Mouse (Mus musculus) forebrain, embryonic 15.5 days (tissue): ENCODE measurements at regions not wholly inside any gene's neighbourhood (a gene's known extent, or its start where the extent isn't known, plus 50 kb on each side); places are given as distances from the start of the nearest gene placed in this dataset.
A peak's percentile ranks its signal among the peaks of the same experiment; 100 is the strongest.

Source experiments
- ATAC-seq: fragments of 200-750 bp; cut with Nextera tagmentation; replicated peaks from 2 replicates; pipeline ENCODE4 v1.8.0; 2017; ENCODE audit warnings: mild to moderate bottlenecking, moderate TSS enrichment, moderate library complexity
- H3K27ac ChIP-seq: fragments of 300-500 bp; sonication (generic); replicated peaks from 2 replicates; pipeline ENCODE4 v1.5.1; 2015; ENCODE audit warnings: mild to moderate bottlenecking, inconsistent platforms
- H3K27me3 ChIP-seq: fragments of 300-500 bp; sonication (generic); 2 replicates; pipeline ENCODE4 v1.6.1; 2015; ENCODE audit warnings: inconsistent platforms
- H3K36me3 ChIP-seq: fragments of 300-500 bp; sonication (generic); 2 replicates; pipeline ENCODE4 v1.6.1; 2015; ENCODE audit warnings: mild to moderate bottlenecking, inconsistent platforms
- H3K4me1 ChIP-seq: fragments of 300-500 bp; sonication (generic); 2 replicates; pipeline ENCODE4 v1.6.1; 2015; ENCODE audit warnings: inconsistent platforms
- H3K4me2 ChIP-seq: fragments of 300-500 bp; sonication (generic); replicated peaks from 2 replicates; pipeline ENCODE4 v1.6.1; 2015; ENCODE audit warnings: mild to moderate bottlenecking, inconsistent platforms
- H3K4me3 ChIP-seq: fragments of 300-500 bp; sonication (generic); 2 replicates; pipeline ENCODE4 v1.5.1; 2015; ENCODE audit warnings: mild to moderate bottlenecking, inconsistent platforms
- H3K9ac ChIP-seq: fragments of 300-500 bp; sonication (generic); replicated peaks from 2 replicates; pipeline ENCODE4 v1.6.1; 2015; ENCODE audit warnings: mild to moderate bottlenecking, inconsistent platforms
- H3K9me3 ChIP-seq: fragments of 300-500 bp; sonication (generic); 2 replicates; pipeline ENCODE4 v1.6.1; 2016; ENCODE audit warnings: inconsistent platforms
- WGBS: fragments of 180-500 bp; shearing (Covaris S2); methylation state at CpG from one replicate; pipeline ENCODE4 v1.1.7; 2015; ENCODE audit warnings: mixed read lengths; 5-methylcytosine and 5-hydroxymethylcytosine counted together

DNA sequence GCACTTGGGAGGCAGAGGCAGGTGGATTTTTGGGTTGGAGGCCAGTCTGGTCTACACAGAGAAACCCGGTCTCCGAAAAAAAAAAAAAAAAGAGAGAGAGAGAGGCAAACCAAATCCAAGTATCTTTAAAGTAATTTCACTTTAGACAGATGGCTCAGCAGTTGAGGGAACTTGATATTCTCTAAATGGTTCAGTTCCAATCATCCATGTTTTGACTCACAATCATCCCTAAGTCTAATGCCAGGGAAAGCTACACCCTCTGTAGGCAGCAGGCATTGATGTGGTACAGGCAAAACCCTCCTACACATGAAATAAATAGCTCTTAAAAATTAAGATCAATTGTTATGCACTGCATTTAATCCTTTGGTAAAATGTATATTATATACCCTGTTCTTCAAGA, 248.8 kb upstream of the Gm5152 start:
- no peaks in the 10 kb centered on the region for H3K36me3 ChIP-seq
- H3K4me1 ChIP-seq: no peaks in the 10 kb centered on the region
- no peak; the same call in 1 of the 2 replicates for ATAC-seq

DNA sequence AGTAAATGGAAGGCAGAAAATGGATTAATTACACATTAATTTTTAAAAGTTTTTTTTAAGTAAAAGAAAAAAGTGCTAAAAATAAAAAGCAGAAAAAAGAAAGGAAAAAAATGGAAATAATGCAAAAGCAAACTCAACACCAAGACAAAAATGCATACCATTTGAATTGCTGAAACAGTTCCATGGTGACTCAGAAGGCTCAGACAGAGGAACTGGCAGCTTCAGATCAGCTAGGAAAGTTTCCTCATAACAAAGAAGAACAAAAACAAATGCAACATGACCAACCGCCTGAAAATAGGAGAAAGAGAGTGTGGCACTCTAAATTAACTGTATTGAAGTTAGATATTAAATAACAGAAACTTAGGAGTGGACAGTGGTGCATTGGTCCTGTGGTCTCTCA, 231.7 kb upstream of the Gm5152 start:
- WGBS: 73% methylated on average over 1 of the region's 1 CpGs
- H3K4me1 ChIP-seq: no peaks in the 10 kb centered on the region
- H3K4me2 ChIP-seq: no peak overlapping the region
- no peaks in the 10 kb centered on the region for H3K27me3 ChIP-seq
- no peaks in the 10 kb centered on the region for H3K36me3 ChIP-seq
- no peak for ATAC-seq
- no peak overlapping the region for H3K4me3 ChIP-seq
- H3K27ac ChIP-seq: no peak overlapping the region
- H3K9ac ChIP-seq: no peak overlapping the region
- no peaks in the 10 kb centered on the region for H3K9me3 ChIP-seq

More for the DNA sequence above, 248.8 kb upstream of the Gm5152 start:
- Histone ChIP-seq H3K27ac (no peak overlapping the region), H3K4me2 (no peak overlapping the region), H3K4me3 (no peak overlapping the region), H3K9me3 (no peaks in the 10 kb centered on the region), H3K27me3 (no peaks in the 10 kb centered on the region), H3K9ac (no peak overlapping the region)
- 89% methylated on average over 2 of the region's 2 CpGs for WGBS

DNA sequence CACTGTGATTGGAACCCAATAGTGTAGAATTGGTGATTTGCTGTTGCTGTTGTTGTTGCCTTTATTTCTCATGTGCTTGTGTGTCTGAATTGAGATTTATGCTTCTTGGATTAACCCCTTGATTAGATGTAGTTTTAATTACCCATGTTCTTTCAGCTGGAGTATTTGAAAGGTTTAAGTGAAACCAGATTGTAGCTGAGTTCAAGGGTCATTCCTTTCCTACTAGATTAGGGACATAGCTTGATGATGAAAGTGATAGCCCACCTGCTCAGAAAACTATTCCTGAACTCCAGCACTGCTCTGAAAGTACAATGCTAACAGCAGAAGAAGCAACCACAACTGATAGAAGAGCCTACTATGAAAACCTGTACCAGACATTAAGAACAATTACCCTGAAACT, 231.1 kb upstream of the Gm5152 start:
- no peak overlapping the region for H3K4me2 ChIP-seq
- no peaks in the 10 kb centered on the region for H3K9me3 ChIP-seq
- no peak overlapping the region for H3K9ac ChIP-seq
- no peaks in the 10 kb centered on the region for H3K36me3 ChIP-seq
- no peaks in the 10 kb centered on the region for H3K4me1 ChIP-seq
- no peak overlapping the region for H3K4me3 ChIP-seq
- ATAC-seq: no peak
- no peak overlapping the region for H3K27ac ChIP-seq
- H3K27me3 ChIP-seq: no peaks in the 10 kb centered on the region

DNA sequence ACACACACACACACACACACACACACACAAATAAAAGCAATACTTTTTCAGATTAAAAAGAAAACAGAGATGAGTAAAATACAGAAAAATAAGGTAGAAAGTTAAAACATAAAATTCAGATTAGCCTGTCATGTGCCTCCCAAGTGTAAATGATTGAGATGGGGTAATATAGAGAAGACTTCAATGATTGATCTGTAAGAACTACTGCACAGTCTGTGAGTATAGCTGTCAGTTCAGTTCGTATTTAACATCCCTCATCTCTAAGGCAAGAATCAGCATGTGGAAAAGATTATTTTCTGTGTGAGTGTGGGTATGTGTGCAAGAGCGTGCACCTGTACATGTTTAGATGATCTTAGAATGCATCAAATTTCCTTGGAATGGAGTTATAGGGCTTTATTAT, 200.3 kb upstream of the Gm5152 start:
- Histone ChIP-seq H3K9ac (no peak overlapping the region), H3K27me3 (no peaks in the 10 kb centered on the region), H3K9me3 (no peaks in the 10 kb centered on the region), H3K27ac (no peak overlapping the region), H3K4me3 (no peak overlapping the region), H3K4me2 (no peak overlapping the region), H3K4me1 (no peaks in the 10 kb centered on the region), H3K36me3 (no peaks in the 10 kb centered on the region)
- ATAC-seq: no peak
- 88% methylated on average over 2 of the region's 2 CpGs for WGBS

DNA sequence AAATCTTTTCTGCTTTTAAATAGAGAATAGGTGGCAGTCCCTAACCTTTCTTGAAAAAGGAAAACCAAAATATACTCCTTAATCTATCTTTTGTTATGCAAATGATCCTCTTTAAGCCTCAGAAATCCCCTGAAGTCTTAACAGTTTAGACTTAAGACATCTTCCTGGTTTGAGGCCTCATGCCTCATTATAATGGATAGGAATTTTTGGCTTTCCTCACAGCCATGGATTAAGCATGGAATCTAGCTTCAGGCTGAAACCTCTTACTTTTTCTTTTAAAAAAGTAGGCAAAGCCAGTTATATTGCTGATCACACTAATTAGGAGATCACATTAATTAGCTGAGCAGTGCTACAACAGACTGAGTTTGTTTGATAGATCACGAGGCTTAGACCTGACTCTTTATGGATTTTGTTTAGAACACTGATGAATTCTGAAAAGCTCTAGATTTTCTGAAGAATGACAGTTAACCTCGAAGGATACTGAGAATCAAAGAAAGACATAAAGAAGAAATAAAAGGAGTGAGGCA, 171.4 kb upstream of the Gm5152 start:
- 4% methylated on average over 2 of the region's 2 CpGs for whole genome bisulfite sequencing
- Histone ChIP-seq H3K27me3 (no peaks in the 10 kb centered on the region), H3K4me1 (peaks cover 9% of the 10 kb centered on the region), H3K27ac (no peak overlapping the region), H3K4me3 (no peak overlapping the region), H3K36me3 (no peaks in the 10 kb centered on the region), H3K9me3 (no peaks in the 10 kb centered on the region), H3K9ac (no peak overlapping the region), H3K4me2 (no peak overlapping the region)
- ATAC-seq: 0 out of 2 replicates have a peak, but pooled peaks have one; percentile 51

DNA sequence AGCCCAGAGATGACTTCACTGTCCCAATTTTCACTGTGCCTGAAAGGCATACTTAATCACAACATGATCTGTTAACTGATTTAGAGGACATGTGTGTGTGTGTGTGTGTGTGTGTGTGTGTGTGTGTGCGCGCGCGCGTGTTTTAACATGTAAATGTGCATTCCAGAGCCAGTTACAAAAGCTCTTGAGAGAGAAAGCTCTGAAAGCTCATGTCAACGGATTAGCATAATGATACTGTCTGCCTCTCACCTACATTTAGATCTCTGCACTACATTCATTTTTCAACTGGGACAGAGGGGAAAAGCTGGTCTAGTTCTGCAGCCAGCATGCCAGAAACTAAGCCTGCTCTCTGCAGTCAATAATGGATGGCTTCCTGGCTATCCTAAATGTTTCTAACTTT, 170.6 kb upstream of the Gm5152 start:
- Histone ChIP-seq H3K27me3 (no peaks in the 10 kb centered on the region), H3K9me3 (no peaks in the 10 kb centered on the region), H3K4me1 (peaks cover 9% of the 10 kb centered on the region), H3K9ac (no peak overlapping the region), H3K36me3 (no peaks in the 10 kb centered on the region), H3K27ac (no peak overlapping the region), H3K4me3 (no peak overlapping the region), H3K4me2 (no peak overlapping the region)
- ATAC-seq: peak; percentile 53
- 31% methylated on average over 6 of the region's 6 CpGs for WGBS

DNA sequence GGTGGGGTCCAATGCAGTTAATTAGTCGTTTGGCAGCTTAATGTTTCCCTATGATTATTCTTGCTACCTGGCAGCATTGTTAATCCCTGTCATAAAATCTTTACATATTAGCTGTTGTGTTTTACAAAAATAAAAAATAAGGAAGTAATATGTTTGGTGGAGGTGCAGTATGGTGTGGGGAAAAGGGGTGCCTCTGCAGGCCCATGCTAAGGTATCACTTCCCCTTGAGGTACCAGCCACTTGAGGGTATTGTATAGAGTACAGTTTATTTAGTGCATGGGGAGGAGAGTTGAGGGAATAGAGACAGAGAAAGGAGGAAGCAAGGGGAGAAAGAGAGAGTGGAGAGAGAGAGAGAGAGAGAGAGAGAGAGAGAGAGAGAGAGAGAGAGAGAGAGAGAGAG, 167.7 kb upstream of the Gm5152 start:
- Histone ChIP-seq H3K27me3 (no peaks in the 10 kb centered on the region), H3K4me3 (no peak overlapping the region), H3K36me3 (no peaks in the 10 kb centered on the region), H3K27ac (no peak overlapping the region), H3K9ac (no peak overlapping the region), H3K9me3 (no peaks in the 10 kb centered on the region), H3K4me2 (no peak overlapping the region), H3K4me1 (peaks cover 9% of the 10 kb centered on the region)
- 60% methylated on average over 1 of the region's 1 CpGs for WGBS
- ATAC-seq: no peak

DNA sequence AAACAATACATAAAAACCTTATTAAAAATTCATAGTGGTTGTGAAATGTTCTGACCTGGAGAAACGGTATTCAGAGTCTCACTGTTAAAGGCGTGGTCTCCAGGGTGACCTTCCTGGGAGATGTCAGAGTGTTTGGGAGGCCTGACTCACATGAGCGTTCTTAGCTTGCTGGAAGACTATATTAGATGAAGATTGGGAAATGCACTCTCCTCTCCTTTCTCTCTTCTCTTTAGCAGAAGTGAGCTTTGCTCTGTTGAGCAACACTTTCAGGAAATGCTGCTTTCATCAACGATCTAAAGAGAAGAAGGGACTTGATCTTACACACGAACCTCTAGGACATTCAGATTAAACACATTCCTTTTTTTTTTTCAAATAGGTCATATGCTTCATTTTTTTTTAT, 147.2 kb upstream of the Gm5152 start:
- Histone ChIP-seq H3K9ac (no peak overlapping the region), H3K4me3 (no peak overlapping the region), H3K27me3 (no peaks in the 10 kb centered on the region), H3K4me1 (no peaks in the 10 kb centered on the region), H3K36me3 (no peaks in the 10 kb centered on the region), H3K9me3 (no peaks in the 10 kb centered on the region), H3K4me2 (no peak overlapping the region), H3K27ac (no peak overlapping the region)
- ATAC-seq: no peak
- 89% methylated on average over 5 of the region's 5 CpGs for WGBS

DNA sequence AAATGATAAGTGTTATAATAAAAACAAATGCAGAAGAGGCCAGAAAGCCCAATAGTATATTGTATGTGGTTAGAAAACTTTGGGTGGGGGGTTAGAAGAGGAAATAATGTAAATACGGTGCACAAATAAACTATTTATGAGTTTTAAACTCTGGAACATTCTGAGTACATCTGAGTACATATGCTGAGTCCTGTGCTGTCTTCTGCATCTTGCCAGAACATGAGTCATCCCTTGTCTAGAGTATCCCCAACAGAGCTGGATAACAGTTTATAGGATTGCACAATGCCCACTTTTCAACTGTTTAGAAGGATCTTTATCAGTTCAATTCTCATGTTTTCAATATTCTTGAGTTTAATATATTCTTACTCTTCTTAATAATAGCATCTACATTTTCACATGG, 142.7 kb upstream of the Gm5152 start:
- no peaks in the 10 kb centered on the region for H3K4me1 ChIP-seq
- no peak overlapping the region for H3K9ac ChIP-seq
- H3K36me3 ChIP-seq: no peaks in the 10 kb centered on the region
- WGBS: 100% methylated on average over 1 of the region's 1 CpGs
- H3K27ac ChIP-seq: no peak overlapping the region
- no peak overlapping the region for H3K4me2 ChIP-seq
- H3K27me3 ChIP-seq: no peaks in the 10 kb centered on the region
- no peaks in the 10 kb centered on the region for H3K9me3 ChIP-seq
- H3K4me3 ChIP-seq: no peak overlapping the region
- no peak for ATAC-seq

DNA sequence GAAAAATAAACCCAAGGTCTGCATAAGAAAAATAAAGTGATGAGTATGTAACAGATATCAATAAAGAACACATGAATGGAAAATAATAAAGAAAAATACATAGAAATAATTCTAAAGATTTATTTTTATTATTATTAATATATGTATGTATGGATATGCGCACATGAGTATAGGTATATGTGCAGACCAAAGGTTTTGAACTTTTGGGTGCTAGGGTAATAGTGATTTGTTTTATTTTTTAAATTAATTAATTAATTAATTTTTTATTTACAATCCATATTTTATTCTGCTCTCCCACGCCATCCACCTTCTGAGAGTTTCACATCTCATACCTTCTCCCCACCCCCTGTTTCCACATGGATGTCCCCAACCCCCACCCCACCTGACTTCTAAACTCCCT, 105.8 kb upstream of the Gm5152 start:
- no peaks in the 10 kb centered on the region for H3K4me1 ChIP-seq
- no peaks in the 10 kb centered on the region for H3K36me3 ChIP-seq
- WGBS: 94% methylated on average over 2 of the region's 2 CpGs
- no peak for ATAC-seq
- H3K27ac ChIP-seq: no peak overlapping the region
- no peaks in the 10 kb centered on the region for H3K27me3 ChIP-seq
- no peak overlapping the region for H3K4me3 ChIP-seq
- H3K9ac ChIP-seq: no peak overlapping the region
- H3K4me2 ChIP-seq: no peak overlapping the region
- no peaks in the 10 kb centered on the region for H3K9me3 ChIP-seq

DNA sequence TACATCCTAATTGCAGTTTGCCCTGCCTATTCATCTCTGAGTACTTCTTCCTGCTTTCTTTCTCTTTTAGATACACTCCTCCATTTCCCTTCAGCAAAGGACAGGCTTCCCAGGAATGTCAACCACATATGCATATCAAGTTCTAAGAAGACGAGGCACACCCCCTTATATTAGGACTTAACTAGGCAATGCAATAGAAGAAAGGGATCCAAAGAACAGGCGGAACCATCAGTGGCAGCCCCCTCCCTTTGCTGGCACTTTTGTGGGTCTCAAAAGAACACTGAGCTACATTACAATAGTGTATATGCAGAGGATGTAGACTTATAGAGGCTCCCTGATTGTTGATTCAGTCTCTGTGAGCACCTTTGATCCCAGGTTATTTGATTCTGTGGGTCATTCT, 74.3 kb upstream of the Gm5152 start:
- Histone ChIP-seq H3K36me3 (no peaks in the 10 kb centered on the region), H3K4me3 (no peak overlapping the region), H3K9ac (no peak overlapping the region), H3K4me2 (no peak overlapping the region), H3K9me3 (no peaks in the 10 kb centered on the region), H3K27ac (no peak overlapping the region), H3K27me3 (no peaks in the 10 kb centered on the region), H3K4me1 (no peaks in the 10 kb centered on the region)
- whole genome bisulfite sequencing: 64% methylated on average over 2 of the region's 2 CpGs
- ATAC-seq: no peak
